Mouse (Mus musculus): ENCODE measurements around the gene Lipf.

Lipf gene

DNA sequence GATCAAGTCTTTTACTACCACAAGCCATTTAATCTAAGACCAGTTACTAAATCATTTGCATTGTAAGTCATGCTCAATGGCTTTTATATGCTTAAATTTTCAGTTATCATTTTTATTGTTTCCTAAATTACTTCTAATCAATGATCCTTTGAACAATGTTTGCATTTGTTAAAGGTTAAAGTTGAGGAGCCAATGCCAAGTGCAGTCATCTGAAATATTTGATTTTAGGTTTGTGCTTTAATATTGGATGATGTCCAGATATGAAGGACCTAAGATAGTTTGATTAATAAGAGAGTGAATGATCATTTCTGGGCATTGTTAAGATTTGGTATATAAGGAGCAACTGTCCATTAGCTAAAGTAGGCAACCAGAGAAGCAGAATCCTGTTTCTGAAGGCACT lies at the start of gene Lipf:
Gene Lipf, plus strand, starts transcription at position 301 of the 400 bp plus-strand sequence.
- DNase-seq (ENCODE audit: low read depth, low spot score), result no peak

DNA sequence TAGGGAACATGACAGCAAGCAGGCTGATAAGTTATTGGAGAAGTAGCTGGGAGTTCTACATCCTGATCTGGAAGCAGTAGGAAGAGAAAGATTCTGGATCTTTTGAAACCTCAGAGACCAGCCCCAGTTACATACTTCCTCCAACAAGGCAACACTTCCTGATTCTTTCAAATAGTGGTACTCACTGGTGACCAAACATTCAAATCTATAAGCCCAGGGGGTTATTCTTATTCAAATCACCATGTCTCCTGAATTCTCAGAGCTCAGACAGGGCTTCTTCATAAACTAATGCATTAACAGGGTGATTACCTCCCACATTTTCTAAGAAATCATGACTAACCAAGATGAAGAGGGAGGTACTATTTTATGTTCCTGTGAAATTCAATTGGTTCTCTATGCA lies 36.9 kb upstream of the Lipf start:
- peak; percentile 22 for DNase-seq (ENCODE audit: low read depth, low spot score)

DNA sequence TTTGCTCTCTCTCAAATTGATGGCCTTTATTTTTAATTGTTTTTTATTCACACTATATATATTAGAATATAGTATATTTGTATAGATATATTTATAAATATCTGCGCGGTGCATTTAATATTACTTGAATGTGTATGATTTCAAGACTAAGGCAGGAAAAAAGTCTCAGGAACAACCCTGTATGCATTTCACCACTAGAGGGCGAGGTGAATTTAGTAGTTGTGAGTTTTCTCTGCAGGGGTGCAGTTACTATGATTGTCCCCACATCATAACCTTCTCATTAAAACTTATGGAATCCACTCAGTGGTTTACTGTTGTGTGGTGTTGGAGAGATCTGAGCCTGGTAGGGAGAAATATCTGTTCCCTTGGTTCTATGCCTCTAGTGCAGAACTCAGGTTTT lies 18.0 kb downstream of the Lipf start:
- peak; percentile 71 for DNase-seq (ENCODE audit: low read depth, low spot score)

DNA sequence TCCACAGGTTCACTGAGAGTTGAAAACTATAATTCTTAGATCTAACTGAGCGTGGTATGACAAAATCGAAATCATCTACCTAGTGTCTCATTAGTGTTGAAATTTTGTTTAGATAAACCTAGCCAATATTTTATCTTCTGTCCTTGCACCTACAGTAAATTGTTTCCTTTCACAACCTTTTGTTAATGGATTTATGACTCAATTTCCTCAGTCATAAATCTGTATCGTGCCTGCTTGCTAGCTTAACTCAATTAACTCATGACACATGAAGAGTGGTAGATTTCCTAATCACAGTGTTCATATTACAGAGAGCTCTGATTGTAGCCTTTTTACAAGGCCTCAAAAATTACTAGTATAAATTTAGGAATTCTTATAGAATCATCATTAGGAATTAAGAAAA lies 22.1 kb downstream of the Lipf start:
- DNase-seq (ENCODE audit: low read depth, low spot score), result no peak

DNA sequence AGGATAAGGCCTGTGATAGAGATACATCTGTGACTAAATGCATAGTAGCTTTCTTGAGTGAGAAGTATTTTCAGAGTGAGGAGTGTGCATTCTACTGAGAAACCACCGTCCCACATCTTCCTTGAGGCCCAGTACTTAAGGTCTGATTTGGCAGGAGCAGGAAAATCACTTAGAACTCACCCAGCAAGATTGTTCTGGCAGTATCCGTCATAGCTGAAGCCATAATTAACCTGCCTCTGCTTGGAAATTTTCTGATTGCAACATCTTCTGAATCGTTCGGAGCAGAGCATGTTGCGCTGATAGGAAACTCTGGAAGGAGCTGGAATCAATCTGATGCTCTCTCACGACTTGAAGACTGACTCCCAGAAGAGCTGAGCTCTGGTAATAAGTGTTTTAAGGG lies 47.0 kb downstream of the Lipf start, which contains the start of gene Lipk:
Gene Lipk, plus strand, starts transcription at position 289 of the 400 bp plus-strand sequence.
- DNase-seq (ENCODE audit: low read depth, low spot score), result no peak

DNA sequence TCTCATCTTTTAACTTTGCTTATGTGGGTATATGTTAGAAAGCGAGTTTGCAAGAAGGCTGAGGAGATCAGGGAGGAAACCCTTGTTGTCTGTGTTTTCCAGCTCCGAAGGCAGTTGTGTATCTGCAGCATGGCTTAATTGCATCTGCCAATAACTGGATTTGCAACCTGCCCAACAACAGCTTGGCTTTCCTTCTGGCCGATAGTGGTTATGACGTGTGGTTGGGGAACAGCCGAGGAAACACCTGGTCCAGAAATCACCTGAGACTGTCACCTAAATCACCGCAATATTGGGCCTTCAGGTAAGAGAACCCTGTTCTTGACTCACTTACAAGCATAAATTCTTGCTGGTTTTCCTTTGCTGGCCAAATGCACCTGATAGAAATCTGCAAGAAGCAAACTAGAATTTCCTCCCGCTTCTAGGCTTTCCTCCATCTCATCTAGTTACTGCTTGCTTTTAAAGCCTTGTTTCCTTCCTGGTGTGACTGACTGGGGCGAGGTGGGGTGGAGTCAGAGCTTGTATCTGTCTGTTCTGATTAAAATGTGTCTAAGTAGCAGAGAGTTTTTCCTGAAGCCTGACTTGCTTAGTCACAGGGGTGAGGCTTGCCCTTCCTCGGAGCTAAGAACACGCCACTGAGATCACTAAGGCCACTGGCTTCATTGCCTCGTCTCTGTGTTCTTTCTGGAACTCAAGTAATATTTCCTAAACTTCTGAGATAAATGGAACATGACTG lies 60.6 kb downstream of the Lipf start:
- no peak for DNase-seq (ENCODE audit: low read depth, low spot score)

DNA sequence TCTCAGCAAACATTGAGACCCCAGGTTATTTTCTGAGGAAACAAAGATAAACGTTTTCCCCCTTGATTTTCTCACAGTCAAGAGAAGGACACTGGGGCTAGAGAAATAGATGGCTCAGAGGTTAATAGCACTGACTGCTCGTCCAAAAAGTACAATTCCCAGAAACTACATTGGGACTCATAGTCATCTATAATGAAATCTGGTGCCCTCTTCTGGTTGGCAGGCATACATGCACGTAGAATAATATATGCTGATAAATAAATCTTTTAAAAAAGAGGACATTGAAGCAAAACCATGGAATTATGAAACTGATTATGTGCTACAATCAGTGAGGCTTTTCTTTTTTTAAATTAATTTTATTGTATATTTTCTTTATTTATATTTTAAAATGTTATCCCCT lies 61.8 kb downstream of the Lipf start:
- DNase-seq (ENCODE audit: low read depth, low spot score), result peak; percentile 60
